Mouse (Mus musculus): ENCODE measurements around the gene Mrpl10. TPM values are rescaled to one million over a fixed set of nuclear protein-coding genes. Genes with fewer than 3 reads are reported as not detected.

The Mrpl10 gene
- polyA plus RNA-seq, 1 experiment from 2014 or later = 98.5 TPM

- H3K4me1 ChIP-seq (replicated peaks; ENCODE audit: control insufficient read depth, insufficient read depth, low read length) = 0 out of 2 replicates have a peak, but pooled peaks cover 5% of the 10 kb centered on the region
- H3K4me3 ChIP-seq (ENCODE audit: low read depth, low read length) = no peak overlapping the region
Observed at GRCm38 (mm10) chr11:97036141-97036540, 5.2 kb upstream of the Mrpl10 start.

GRCm38 (mm10) chr11:97038881-97039280 is 2.5 kb upstream of the Mrpl10 start:
- 0 out of 2 replicates have a peak, but pooled peaks cover 5% of the 10 kb centered on the region for H3K36me3 ChIP-seq (ENCODE audit: control insufficient read depth, insufficient read depth, low read length)
- no peak for ATAC-seq (replicated peaks; ENCODE audit: low FRiP score, low TSS enrichment, low read depth)
- H3K4me3 ChIP-seq (ENCODE audit: low read depth, low read length) = no peak overlapping the region
- no peak overlapping the region for H3K9ac ChIP-seq (ENCODE audit: low read length)
- WGBS = 53% methylated on average over 7 of the region's 7 CpGs
- no peak overlapping the region for H3K4me2 ChIP-seq (ENCODE audit: low read length)
- H3K27ac ChIP-seq (ENCODE audit: low read depth) = no peak overlapping the region
- H3K4me1 ChIP-seq (replicated peaks; ENCODE audit: control insufficient read depth, insufficient read depth, low read length) = peaks cover 14% of the 10 kb centered on the region
- H3K9me3 ChIP-seq (ENCODE audit: control insufficient read depth, low read length) = no peaks in the 10 kb centered on the region
- H3K27me3 ChIP-seq (replicated peaks; ENCODE audit: control insufficient read depth, insufficient read depth, low read length) = no peaks in the 10 kb centered on the region
- no peak for DNase-seq (ENCODE audit: low spot score)

More at GRCm38 (mm10) chr11:97036141-97036540, 5.2 kb upstream of the Mrpl10 start:
- no peak overlapping the region for H3K9ac ChIP-seq (ENCODE audit: low read length)
- H3K27me3 ChIP-seq (replicated peaks; ENCODE audit: control insufficient read depth, insufficient read depth, low read length) = no peaks in the 10 kb centered on the region
- no peak for DNase-seq (ENCODE audit: low spot score)
- no peak overlapping the region for H3K4me2 ChIP-seq (ENCODE audit: low read length)
- no peak for ATAC-seq (replicated peaks; ENCODE audit: low FRiP score, low TSS enrichment, low read depth)
- no peaks in the 10 kb centered on the region for H3K9me3 ChIP-seq (ENCODE audit: control insufficient read depth, low read length)
- no peak overlapping the region for H3K27ac ChIP-seq (ENCODE audit: low read depth)
- 69% methylated on average over 5 of the region's 5 CpGs for WGBS
- 0 out of 2 replicates have a peak, but pooled peaks cover 4% of the 10 kb centered on the region for H3K36me3 ChIP-seq (ENCODE audit: control insufficient read depth, insufficient read depth, low read length)

- 49% methylated on average over 12 of the region's 12 CpGs for WGBS
- Histone ChIP-seq H3K4me2 (ENCODE audit: low read length) (peak overlapping the region; percentile 91), H3K9me3 (ENCODE audit: control insufficient read depth, low read length) (no peaks in the 10 kb centered on the region), H3K4me3 (ENCODE audit: low read depth, low read length) (peak overlapping the region; percentile 89), H3K36me3 (ENCODE audit: control insufficient read depth, insufficient read depth, low read length) (0 out of 2 replicates have a peak, but pooled peaks cover 9% of the 10 kb centered on the region), H3K9ac (ENCODE audit: low read length) (0 out of 2 replicates have a peak overlapping the region, but pooled peaks have one; percentile 30), H3K27me3 (replicated peaks; ENCODE audit: control insufficient read depth, insufficient read depth, low read length) (no peaks in the 10 kb centered on the region), H3K4me1 (replicated peaks; ENCODE audit: control insufficient read depth, insufficient read depth, low read length) (peaks cover 14% of the 10 kb centered on the region), H3K27ac (ENCODE audit: low read depth) (no peak overlapping the region)
- DNase-seq (ENCODE audit: low spot score) (no peak), ATAC-seq (replicated peaks; ENCODE audit: low FRiP score, low TSS enrichment, low read depth) (no peak)
Observed at GRCm38 (mm10) chr11:97040301-97041021, 899 bp upstream of the Mrpl10 start.

- no peak overlapping the region for H3K9ac ChIP-seq (ENCODE audit: low read length)
- H3K27me3 ChIP-seq (replicated peaks; ENCODE audit: control insufficient read depth, insufficient read depth, low read length) = no peaks in the 10 kb centered on the region
- 98% methylated on average over 8 of the region's 8 CpGs for whole genome bisulfite sequencing
- H3K27ac ChIP-seq (ENCODE audit: low read depth) = no peak overlapping the region
- DNase-seq (ENCODE audit: low spot score) (no peak), ATAC-seq (replicated peaks; ENCODE audit: low FRiP score, low TSS enrichment, low read depth) (no peak)
- H3K36me3 ChIP-seq (ENCODE audit: control insufficient read depth, insufficient read depth, low read length) = peaks cover 27% of the 10 kb centered on the region
- no peaks in the 10 kb centered on the region for H3K9me3 ChIP-seq (ENCODE audit: control insufficient read depth, low read length)
- peaks cover 14% of the 10 kb centered on the region for H3K4me1 ChIP-seq (replicated peaks; ENCODE audit: control insufficient read depth, insufficient read depth, low read length)
- no peak overlapping the region for H3K4me2 ChIP-seq (ENCODE audit: low read length)
- H3K4me3 ChIP-seq (ENCODE audit: low read depth, low read length) = no peak overlapping the region
Observed at GRCm38 (mm10) chr11:97044902-97045301, 3.5 kb downstream of the Mrpl10 start.

GRCm38 (mm10) chr11:97045861-97046260 is 4.5 kb downstream of the Mrpl10 start:
- Histone ChIP-seq H3K27ac (ENCODE audit: low read depth) (no peak overlapping the region), H3K9ac (ENCODE audit: low read length) (no peak overlapping the region), H3K27me3 (replicated peaks; ENCODE audit: control insufficient read depth, insufficient read depth, low read length) (no peaks in the 10 kb centered on the region), H3K4me1 (replicated peaks; ENCODE audit: control insufficient read depth, insufficient read depth, low read length) (peaks cover 16% of the 10 kb centered on the region), H3K36me3 (ENCODE audit: control insufficient read depth, insufficient read depth, low read length) (peaks cover 27% of the 10 kb centered on the region), H3K4me3 (ENCODE audit: low read depth, low read length) (no peak overlapping the region), H3K9me3 (ENCODE audit: control insufficient read depth, low read length) (no peaks in the 10 kb centered on the region), H3K4me2 (ENCODE audit: low read length) (no peak overlapping the region)
- no peak for ATAC-seq (replicated peaks; ENCODE audit: low FRiP score, low TSS enrichment, low read depth)
- DNase-seq (ENCODE audit: low spot score) = no peak
- WGBS = 79% methylated on average over 7 of the region's 7 CpGs

GRCm38 (mm10) chr11:97048090-97048650 is 6.8 kb downstream of the Mrpl10 start:
- H3K9me3 ChIP-seq (ENCODE audit: control insufficient read depth, low read length) = no peaks in the 10 kb centered on the region
- H3K4me2 ChIP-seq (ENCODE audit: low read length) = no peak overlapping the region
- H3K36me3 ChIP-seq (ENCODE audit: control insufficient read depth, insufficient read depth, low read length) = peaks cover 27% of the 10 kb centered on the region
- DNase-seq (ENCODE audit: low spot score) (no peak), ATAC-seq (replicated peaks; ENCODE audit: low FRiP score, low TSS enrichment, low read depth) (no peak)
- H3K27me3 ChIP-seq (replicated peaks; ENCODE audit: control insufficient read depth, insufficient read depth, low read length) = no peaks in the 10 kb centered on the region
- 81% methylated on average over 8 of the region's 8 CpGs for WGBS
- no peak overlapping the region for H3K4me3 ChIP-seq (ENCODE audit: low read depth, low read length)
- no peak overlapping the region for H3K27ac ChIP-seq (ENCODE audit: low read depth)
- no peak overlapping the region for H3K9ac ChIP-seq (ENCODE audit: low read length)
- H3K4me1 ChIP-seq (replicated peaks; ENCODE audit: control insufficient read depth, insufficient read depth, low read length) = peaks cover 16% of the 10 kb centered on the region

GRCm38 (mm10) chr11:97049492-97050085 is 8.2 kb downstream of the Mrpl10 start:
- Histone ChIP-seq H3K4me3 (ENCODE audit: low read depth, low read length) (no peak overlapping the region), H3K4me2 (ENCODE audit: low read length) (no peak overlapping the region), H3K9ac (ENCODE audit: low read length) (no peak overlapping the region), H3K4me1 (replicated peaks; ENCODE audit: control insufficient read depth, insufficient read depth, low read length) (peaks cover 16% of the 10 kb centered on the region), H3K27me3 (replicated peaks; ENCODE audit: control insufficient read depth, insufficient read depth, low read length) (no peaks in the 10 kb centered on the region), H3K27ac (ENCODE audit: low read depth) (0 out of 2 replicates have a peak overlapping the region, but pooled peaks have one; percentile 24), H3K36me3 (ENCODE audit: control insufficient read depth, insufficient read depth, low read length) (peaks cover 32% of the 10 kb centered on the region), H3K9me3 (ENCODE audit: control insufficient read depth, low read length) (no peaks in the 10 kb centered on the region)
- ATAC-seq (replicated peaks; ENCODE audit: low FRiP score, low TSS enrichment, low read depth) = no peak
- WGBS = 71% methylated on average over 6 of the region's 6 CpGs
- DNase-seq (ENCODE audit: low spot score) = no peak

GRCm38 (mm10) chr11:97050216-97050943 is 9.0 kb downstream of the Mrpl10 start, which contains the start of gene Osbpl7:
Gene Osbpl7, plus strand, starts transcription at chr11:97050628.
- Histone ChIP-seq H3K27ac (ENCODE audit: low read depth) (peak within 1 kb of the TSS; percentile 24), H3K4me2 (ENCODE audit: low read length) (peak within 1 kb of the TSS; percentile 92), H3K27me3 (replicated peaks; ENCODE audit: control insufficient read depth, insufficient read depth, low read length) (no peaks in the 10 kb centered on the region), H3K4me1 (replicated peaks; ENCODE audit: control insufficient read depth, insufficient read depth, low read length) (peaks cover 16% of the 10 kb centered on the region), H3K4me3 (ENCODE audit: low read depth, low read length) (peak within 1 kb of the TSS; percentile 72), H3K9ac (ENCODE audit: low read length) (peak within 1 kb of the TSS; percentile 76), H3K36me3 (ENCODE audit: control insufficient read depth, insufficient read depth, low read length) (peaks cover 35% of the 10 kb centered on the region), H3K9me3 (ENCODE audit: control insufficient read depth, low read length) (no peaks in the 10 kb centered on the region)
- 4% methylated on average over 18 of the region's 18 CpGs for WGBS
- ATAC-seq (replicated peaks; ENCODE audit: low FRiP score, low TSS enrichment, low read depth) (peak; percentile 49; the same call in 1 of the 2 replicates), DNase-seq (ENCODE audit: low spot score) (peak; percentile 78)
